Mouse (Mus musculus) G1E (cell line): Measurements from ENCODE around the gene Ctsj. TPM values are rescaled to one million over a fixed set of nuclear protein-coding genes. Genes with fewer than 3 reads are reported as not detected.
"Not testable (repeated sequence)": the region's sequence is repeated elsewhere in the genome, so short reads cannot be mapped to it uniquely, and the experiment has no call there.

Experiments
- ATAC-seq: 2 replicates; pipeline ENCODE4 v1.8.0; 2016; ENCODE audit warnings: mild to moderate bottlenecking; ENCODE audit not compliant: insufficient number of reproducible peaks, poor library complexity, low FRiP score, severe bottlenecking; ENCODE audit errors: extremely low read depth
- DNase-seq: peaks from one replicate; pipeline ENCODE4 v3.0.0; 2012; ENCODE audit warnings: low spot score
- H3K27me3 ChIP-seq: 2 replicates; pipeline ENCODE4 v1.6.1; 2012; ENCODE audit warnings: mild to moderate bottlenecking, low read length, inconsistent platforms; ENCODE audit not compliant: insufficient read depth
- H3K36me3 ChIP-seq: replicated peaks from 2 replicates; pipeline ENCODE3; 2012; ENCODE audit warnings: mild to moderate bottlenecking, inconsistent platforms
- H3K4me1 ChIP-seq: 2 replicates; pipeline ENCODE4 v1.6.1; 2012; ENCODE audit warnings: low read depth, low read length, inconsistent platforms, mixed read lengths; ENCODE audit not compliant: insufficient read depth
- H3K4me3 ChIP-seq: 2 replicates; pipeline ENCODE4 v1.5.1; 2012; ENCODE audit warnings: low read depth, mild to moderate bottlenecking, inconsistent platforms, low read length, moderate library complexity, mixed read lengths
- H3K9me3 ChIP-seq: replicated peaks from 2 replicates; pipeline ENCODE4 v1.6.1; 2012; ENCODE audit warnings: inconsistent platforms
- CTCF ChIP-seq: IDR thresholded peaks from 2 replicates; pipeline ENCODE4 v1.5.1; 2012; ENCODE audit warnings: low read depth, low read length, inconsistent platforms, mixed read lengths
- GATA1 ChIP-seq: IDR thresholded peaks from 2 replicates; pipeline ENCODE4 v1.6.1; 2012; ENCODE audit warnings: borderline replicate concordance, low read length, inconsistent platforms, mixed read lengths
- GATA2 ChIP-seq: IDR thresholded peaks from 2 replicates; pipeline ENCODE4 v1.6.1; 2012; ENCODE audit warnings: low read depth, low read length, inconsistent platforms, borderline replicate concordance
- POLR2AphosphoS5 ChIP-seq: IDR thresholded peaks from 2 replicates; pipeline ENCODE4 v1.6.1; 2012; ENCODE audit warnings: low read depth, low read length, inconsistent platforms; ENCODE audit not compliant: insufficient replicate concordance
- TAL1 ChIP-seq: conservative IDR thresholded peaks from 2 replicates; pipeline ENCODE4 v1.6.1; 2012; ENCODE audit warnings: low read depth, low read length, inconsistent platforms, mixed read lengths
- polyA plus RNA-seq: library from polyadenylated mRNA; stranded (reverse); fragments of >175 nt; gene quantifications from 2 replicates; pipeline ENCODE4 v1.2.3, GENCODE M21; 2012
- total RNA-seq, 2 experiments: library from RNA; stranded (forward) in 1 of 2; stranded (reverse) in 1 of 2; fragments of 200-1000 nt in 1 of 2; fragments of >200 nt in 1 of 2; fragmentation: Nextera tagmentation in 1 of 2; gene quantifications; 2 replicates each; pipeline ENCODE4 v1.2.3; 2014 to 2017

Gene Ctsj
- total RNA-seq (2014; fragmentation: Nextera tagmentation): not detected in 2 replicates
- 0.12 TPM in 1 of 2 replicates, not detected in the other for total RNA-seq (2017)
- polyA plus RNA-seq: not detected in 2 replicates

DNA sequence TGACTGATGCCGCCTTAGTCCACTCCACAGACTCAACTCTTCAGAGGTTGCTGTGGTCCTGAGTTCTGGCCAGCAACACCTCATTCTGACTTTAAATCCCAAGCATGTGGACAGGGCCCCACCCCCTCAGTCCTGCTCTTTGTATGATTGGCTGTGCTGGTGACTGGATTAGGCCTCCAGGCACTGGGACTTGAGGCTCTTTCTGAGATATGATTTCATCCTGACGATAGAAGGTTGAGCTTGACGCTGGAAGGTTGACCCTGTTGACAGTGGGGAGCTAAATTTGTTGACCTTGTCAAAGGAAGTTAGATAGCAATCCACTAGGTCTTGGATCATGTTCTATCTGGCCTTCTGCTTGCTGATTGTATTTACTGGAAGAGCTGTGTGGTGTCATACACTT is at the start of gene Ctsj:
TSS of gene Ctsj (minus strand) at position 101 of the 400 bp plus-strand sequence.
- no peak within 1 kb of the TSS for H3K4me3 ChIP-seq
- DNase-seq (no peak), ATAC-seq (no peak)
- H3K27me3 ChIP-seq: no peaks in the 10 kb centered on the region
- no peaks in the 10 kb centered on the region for H3K36me3 ChIP-seq
- no peaks in the 10 kb centered on the region for H3K4me1 ChIP-seq
- TF ChIP-seq TAL1: no peak
- no peak for TF ChIP-seq GATA1
- TF ChIP-seq CTCF: no peak
- TF ChIP-seq POLR2AphosphoS5: no peak
- TF ChIP-seq GATA2: no peak
- H3K9me3 ChIP-seq: 0 out of 2 replicates have a peak, but pooled peaks cover 4% of the 10 kb centered on the region

DNA sequence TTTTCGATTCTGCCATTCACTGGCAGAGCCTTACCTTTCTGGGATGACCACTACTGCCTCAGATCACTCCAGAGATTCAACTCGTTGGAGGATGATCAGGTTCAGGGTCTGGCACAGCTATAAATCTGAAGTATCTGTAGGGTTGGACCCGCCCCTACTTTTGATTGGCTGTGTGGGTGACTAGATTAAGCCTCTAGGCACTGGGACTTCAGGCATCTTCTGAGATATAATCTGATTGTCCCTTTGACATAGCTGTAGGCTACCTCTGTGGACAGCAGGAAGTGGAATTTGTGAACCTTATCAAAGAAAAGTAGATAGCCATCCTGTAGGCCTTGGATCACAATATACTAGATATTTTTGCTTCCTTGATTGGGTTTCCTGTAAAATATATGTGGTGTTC is 34.8 kb upstream of the Ctsj start, which contains the start of gene Ctsq:
TSS of gene Ctsq (minus strand) at position 101 of the 400 bp plus-strand sequence.
- DNase-seq (no peak), ATAC-seq (no peak)
- no peak for TF ChIP-seq GATA1
- no peak for TF ChIP-seq CTCF
- no peak for TF ChIP-seq TAL1
- TF ChIP-seq GATA2: no peak
- no peak for TF ChIP-seq POLR2AphosphoS5

GRCm38 (mm10) chr13:61022785-61023184 is 17.0 kb upstream of the Ctsj start:
- no peak for DNase-seq
- peaks cover 8% of the 10 kb centered on the region for H3K9me3 ChIP-seq
- ATAC-seq: no peak
- TF ChIP-seq CTCF: no peak
- TF ChIP-seq TAL1: no peak
- TF ChIP-seq POLR2AphosphoS5: no peak
- TF ChIP-seq GATA1: no peak
- no peak for TF ChIP-seq GATA2
- no peaks in the 10 kb centered on the region for H3K4me1 ChIP-seq
- H3K4me3 ChIP-seq: no peak overlapping the region
- no peaks in the 10 kb centered on the region for H3K36me3 ChIP-seq
- no peaks in the 10 kb centered on the region for H3K27me3 ChIP-seq

More for the DNA sequence above, 34.8 kb upstream of the Ctsj start, which contains the start of gene Ctsq:
- Histone ChIP-seq H3K4me1 (no peaks in the 10 kb centered on the region), H3K4me3 (no peak within 1 kb of the TSS), H3K27me3 (no peaks in the 10 kb centered on the region), H3K9me3 (0 out of 2 replicates have a peak, but pooled peaks cover 4% of the 10 kb centered on the region), H3K36me3 (no peaks in the 10 kb centered on the region)

DNA sequence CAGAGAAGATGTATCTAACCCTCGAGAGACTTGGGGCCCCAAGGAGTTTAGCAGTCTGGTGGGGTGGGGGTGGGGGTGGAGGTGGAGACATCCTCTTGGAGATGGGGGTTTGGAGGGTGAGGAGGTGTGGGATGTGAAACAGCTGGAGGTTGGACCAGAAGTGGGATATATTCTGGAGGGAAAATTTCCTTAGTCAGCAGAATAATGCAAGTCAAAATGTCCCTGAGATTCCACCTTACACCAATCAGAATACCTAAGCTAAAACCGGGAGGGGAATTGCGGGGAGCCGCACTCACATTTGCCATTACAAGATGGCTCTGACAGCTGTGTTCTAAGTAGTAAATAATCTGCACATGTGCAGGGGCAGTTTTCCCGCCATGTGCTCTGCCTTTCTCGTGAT is 16.1 kb upstream of the Ctsj start:
- no peak for DNase-seq
- peaks cover 8% of the 10 kb centered on the region for H3K9me3 ChIP-seq
- H3K4me1 ChIP-seq: no peaks in the 10 kb centered on the region
- no peak for ATAC-seq
- TF ChIP-seq TAL1: no peak
- TF ChIP-seq CTCF: no peak
- no peak for TF ChIP-seq POLR2AphosphoS5
- H3K36me3 ChIP-seq: no peaks in the 10 kb centered on the region
- H3K27me3 ChIP-seq: no peaks in the 10 kb centered on the region
- H3K4me3 ChIP-seq: no peak overlapping the region

GRCm38 (mm10) chr13:61010171-61010570 is 4.4 kb upstream of the Ctsj start:
- H3K36me3 ChIP-seq: no peaks in the 10 kb centered on the region
- DNase-seq (no peak), ATAC-seq (no peak)

DNA sequence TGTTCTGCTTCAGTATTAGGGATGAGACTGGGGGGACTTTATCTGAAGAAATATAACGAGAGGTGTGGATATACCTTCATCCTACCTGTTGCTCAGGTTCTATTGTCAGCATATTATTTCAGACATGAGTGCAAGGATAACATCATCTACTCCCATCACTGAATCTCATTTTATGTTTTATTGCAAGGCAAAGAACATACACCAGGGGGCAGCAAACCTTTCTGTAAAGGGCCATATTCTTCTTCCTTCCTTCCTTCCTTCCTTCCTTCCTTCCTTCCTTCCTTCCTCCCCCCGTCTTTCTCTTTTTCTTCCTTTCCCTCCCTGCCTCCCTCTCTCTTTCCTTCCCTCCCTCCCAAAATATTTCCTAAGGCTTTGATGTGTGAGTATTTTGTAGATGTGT is 8.2 kb downstream of the Ctsj start:
- Histone ChIP-seq H3K27me3 (no peaks in the 10 kb centered on the region), H3K36me3 (no peaks in the 10 kb centered on the region), H3K4me3 (no peak overlapping the region), H3K4me1 (no peaks in the 10 kb centered on the region), H3K9me3 (peaks cover 10% of the 10 kb centered on the region)
- ATAC-seq: no peak
- no peak for DNase-seq
- TF ChIP-seq TAL1 (no peak), GATA1 (no peak), CTCF (no peak), GATA2 (no peak), POLR2AphosphoS5 (no peak)

More at GRCm38 (mm10) chr13:61010171-61010570, 4.4 kb upstream of the Ctsj start:
- Histone ChIP-seq H3K4me1 (no peaks in the 10 kb centered on the region), H3K27me3 (no peaks in the 10 kb centered on the region), H3K9me3 (peaks cover 7% of the 10 kb centered on the region), H3K4me3 (no peak overlapping the region)
- TF ChIP-seq GATA2 (no peak), POLR2AphosphoS5 (no peak), TAL1 (no peak), GATA1 (no peak), CTCF (no peak)

GRCm38 (mm10) chr13:60986915-60987314 is 18.8 kb downstream of the Ctsj start:
- H3K4me1 ChIP-seq, H3K36me3 ChIP-seq, DNase-seq, H3K27me3 ChIP-seq, H3K4me3 ChIP-seq, ATAC-seq, H3K9me3 ChIP-seq: not testable (repeated sequence)

- DNase-seq, H3K27me3 ChIP-seq, ATAC-seq: not testable (repeated sequence)
Observed at GRCm38 (mm10) chr13:60972319-60972718, 33.4 kb downstream of the Ctsj start.

DNA sequence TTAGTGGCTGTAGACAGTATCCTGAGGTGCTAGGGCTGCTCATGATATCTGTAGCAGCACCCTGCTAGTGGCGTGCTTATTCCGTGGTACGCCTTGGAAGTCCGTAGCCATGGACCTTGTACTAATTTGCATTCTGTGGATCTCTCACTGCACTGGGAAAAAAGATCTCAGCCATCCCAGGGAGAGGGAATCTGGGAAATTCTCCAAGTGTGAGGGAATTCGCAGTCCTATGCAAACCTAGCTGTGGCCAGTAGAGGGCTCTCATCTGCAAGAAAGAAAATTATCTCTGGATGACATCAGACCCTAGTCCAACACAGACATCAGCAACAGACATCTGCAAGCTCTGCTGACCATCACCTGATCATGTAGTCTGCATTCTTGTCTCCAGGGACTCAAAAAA is 41.8 kb downstream of the Ctsj start:
- not testable (repeated sequence) for DNase-seq, H3K4me1 ChIP-seq, H3K36me3 ChIP-seq, H3K4me3 ChIP-seq, H3K27me3 ChIP-seq, ATAC-seq
- peaks cover 18% of the 10 kb centered on the region for H3K9me3 ChIP-seq

More at GRCm38 (mm10) chr13:60972319-60972718, 33.4 kb downstream of the Ctsj start:
- not testable (repeated sequence) for H3K36me3 ChIP-seq, H3K4me1 ChIP-seq, H3K4me3 ChIP-seq, H3K9me3 ChIP-seq
